Mouse (Mus musculus): Measurements from ENCODE around the gene Fam131b.
A peak's percentile ranks its signal among the peaks of the same experiment; 100 is the strongest.

Gene Fam131b

GRCm38 (mm10) chr6:42330946-42331345, 6.5 kb upstream of the Fam131b start:
- DNase-seq (ENCODE audit: inconsistent age in 2 of 2, low spot score in 1 of 2) = no peak

- DNase-seq (ENCODE audit: inconsistent age in 2 of 2, low spot score in 1 of 2) = no peak
Observed at GRCm38 (mm10) chr6:42330216-42330615, 5.8 kb upstream of the Fam131b start.

DNA sequence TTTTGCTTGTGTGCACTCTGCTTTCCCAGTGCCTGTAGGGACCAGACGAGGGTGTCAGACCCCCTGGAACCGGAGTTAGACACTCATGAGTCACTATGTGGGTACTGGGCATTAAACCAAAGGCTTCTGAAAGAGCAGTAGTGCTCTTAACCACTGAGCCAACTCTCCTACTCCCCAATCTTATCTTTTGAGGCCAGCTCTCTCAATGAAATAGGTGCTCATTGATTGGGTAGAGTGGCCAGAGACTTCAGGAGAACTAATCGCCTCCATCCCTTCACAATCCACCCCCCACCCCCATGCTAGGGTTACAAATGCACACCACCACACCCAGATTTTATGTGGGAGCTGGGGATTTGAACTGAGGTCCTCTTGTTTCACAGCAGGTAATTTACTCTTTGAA, 4.3 kb upstream of the Fam131b start:
- DNase-seq (ENCODE audit: inconsistent age in 2 of 2, low spot score in 1 of 2) = no peak

DNA sequence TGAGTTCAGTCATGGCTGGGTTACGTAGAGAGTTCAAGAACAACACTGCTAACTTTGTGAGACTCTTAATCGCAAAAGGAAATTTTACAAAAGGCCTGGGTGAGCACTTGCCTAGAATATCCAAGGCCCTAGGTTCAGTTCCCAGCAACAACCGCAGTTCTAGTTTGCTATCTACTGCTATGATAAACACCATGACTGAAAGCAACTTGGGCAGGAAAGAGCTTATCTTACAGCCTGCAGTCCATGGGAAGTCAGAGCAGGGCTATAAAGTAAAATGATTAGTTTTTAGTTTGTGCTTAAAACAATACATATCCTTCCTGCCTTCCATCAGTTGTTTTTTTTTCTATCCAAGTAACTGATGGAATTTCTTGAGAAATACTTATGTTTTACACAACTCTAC, 2.1 kb upstream of the Fam131b start:
- DNase-seq (ENCODE audit: inconsistent age in 2 of 2, low spot score in 1 of 2) = no peak

DNA sequence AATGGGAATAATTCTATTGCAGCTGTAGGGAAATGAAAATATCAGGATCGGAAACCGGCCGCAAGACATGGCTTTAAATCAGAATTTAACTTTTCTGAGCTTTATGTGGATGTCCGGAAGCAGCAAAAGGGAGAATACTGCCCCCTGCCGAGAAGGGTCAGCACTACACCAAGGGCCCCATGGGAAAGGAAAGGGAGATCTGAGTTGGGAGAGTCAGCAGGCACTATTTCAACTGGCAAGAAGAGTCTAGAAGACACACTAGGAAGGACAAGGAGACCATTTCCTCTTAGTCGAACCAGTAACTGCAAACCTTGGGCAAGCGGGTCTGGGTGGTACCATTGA, 796 bp upstream of the Fam131b start:
- DNase-seq (ENCODE audit: inconsistent age in 2 of 2, low spot score in 1 of 2) = peak; percentile 63 to 91

DNA sequence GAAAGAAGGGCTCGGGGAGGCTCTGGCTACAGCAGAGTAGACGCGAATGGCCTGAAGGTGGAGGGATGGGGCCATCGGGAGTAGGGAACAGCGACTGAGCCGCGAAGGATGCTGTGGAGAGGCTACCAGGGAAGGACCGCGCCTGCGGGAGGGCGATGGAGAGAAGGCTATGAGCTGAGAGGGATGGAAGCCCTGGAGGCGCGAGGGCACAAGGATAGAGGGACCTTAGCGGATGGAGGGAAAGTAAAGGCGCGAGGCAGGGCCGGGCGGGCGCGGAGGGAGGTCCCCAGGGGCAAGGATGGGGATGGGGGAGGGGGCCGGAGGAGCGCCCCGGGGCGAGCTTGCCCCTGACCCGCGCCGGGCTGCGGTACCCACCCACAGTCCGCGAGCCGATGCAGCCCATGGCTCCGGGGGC, 369 bp downstream of the Fam131b start:
- DNase-seq (ENCODE audit: inconsistent age in 2 of 2, low spot score in 1 of 2) = peak in 1 of 2 experiments; percentile 38

DNA sequence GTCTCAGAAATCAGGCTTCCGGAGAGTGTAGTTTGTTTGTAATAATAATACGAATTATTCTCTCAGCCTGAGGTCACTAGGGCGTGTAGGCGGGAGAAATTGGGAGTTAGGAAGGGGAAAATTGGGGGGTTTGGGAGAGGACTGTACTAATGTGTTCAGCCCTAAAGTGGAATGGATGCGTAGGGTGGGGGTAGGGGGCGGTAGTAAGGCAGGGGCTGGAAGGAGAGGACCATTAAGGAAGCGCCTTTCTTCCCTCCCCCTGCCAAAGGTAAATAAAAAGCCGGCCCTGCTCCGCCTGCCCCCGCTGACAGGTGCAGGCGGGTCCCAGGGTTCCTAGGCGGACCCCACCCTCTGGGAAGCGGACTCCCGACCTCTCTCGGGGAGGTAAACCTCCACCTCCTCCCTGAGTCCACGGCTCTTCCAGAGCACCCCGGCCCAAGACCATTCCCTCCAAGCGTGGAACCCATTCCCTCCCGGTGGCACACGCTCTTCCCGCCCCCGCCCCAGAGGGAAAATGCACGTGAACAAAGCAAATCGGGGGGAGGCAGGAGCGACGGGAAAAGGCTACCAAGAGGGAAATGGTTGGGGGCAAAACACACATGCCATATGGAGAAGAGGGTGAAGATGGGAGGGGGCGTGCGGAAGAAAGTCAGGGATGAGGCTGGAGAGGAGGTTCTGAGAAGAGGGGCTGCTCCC, 924 bp downstream of the Fam131b start:
- no peak for DNase-seq (ENCODE audit: inconsistent age in 2 of 2, low spot score in 1 of 2)

DNA sequence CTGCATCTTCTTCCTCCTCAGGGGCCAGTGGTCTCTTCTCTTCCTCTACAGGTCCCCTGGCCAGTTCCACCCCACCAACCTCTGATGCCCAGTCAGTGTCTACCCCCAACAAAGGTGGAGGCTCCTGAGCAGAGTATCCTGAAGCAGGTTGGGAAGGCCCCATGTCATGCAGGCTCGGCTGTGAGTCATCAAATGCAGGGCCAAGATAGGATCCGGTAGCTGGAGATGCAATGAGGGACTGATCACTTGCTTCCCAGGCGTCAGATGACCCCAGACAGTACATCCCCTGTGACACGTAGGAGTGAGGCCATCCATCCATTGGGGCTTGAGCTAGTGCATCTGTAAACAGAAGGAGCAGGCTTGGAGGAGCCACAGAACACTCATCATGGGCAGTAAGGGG, 6.2 kb downstream of the Fam131b start:
- DNase-seq (ENCODE audit: inconsistent age in 2 of 2, low spot score in 1 of 2) = no peak

- DNase-seq (ENCODE audit: inconsistent age in 2 of 2, low spot score in 1 of 2) = no peak
Observed at GRCm38 (mm10) chr6:42310427-42311053, 13.9 kb downstream of the Fam131b start.

- DNase-seq (ENCODE audit: inconsistent age in 2 of 2, low spot score in 1 of 2) = peak in 1 of 2 experiments; percentile 27
Observed at GRCm38 (mm10) chr6:42309816-42310378, 14.5 kb downstream of the Fam131b start.

GRCm38 (mm10) chr6:42299362-42299761, 25.1 kb downstream of the Fam131b start:
- DNase-seq (ENCODE audit: inconsistent age in 2 of 2, low spot score in 1 of 2) = no peak

GRCm38 (mm10) chr6:42295549-42296094, 28.8 kb downstream of the Fam131b start:
- peak in 1 of 2 experiments; percentile 25 for DNase-seq (ENCODE audit: inconsistent age in 2 of 2, low spot score in 1 of 2)

DNA sequence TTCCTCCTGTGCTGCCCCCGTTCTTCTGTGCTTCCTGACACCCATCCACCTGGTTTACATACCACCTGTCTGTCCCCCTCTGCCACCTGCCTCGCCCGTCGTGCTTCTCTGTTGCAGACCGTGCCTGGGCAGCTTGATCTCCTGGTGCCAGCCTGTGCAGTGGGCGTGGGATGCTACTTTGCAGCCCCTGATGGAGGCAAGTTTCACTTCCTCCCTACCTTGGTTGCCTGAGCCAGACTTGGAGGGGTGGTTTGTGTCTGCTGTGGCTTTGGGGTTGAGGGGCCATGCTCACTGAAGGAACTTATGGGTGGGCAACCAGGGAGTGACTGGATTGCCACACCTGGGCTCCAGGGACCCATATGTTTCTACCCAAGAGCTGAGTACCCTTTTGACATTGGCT, 31.1 kb downstream of the Fam131b start:
- no peak for DNase-seq (ENCODE audit: inconsistent age in 2 of 2, low spot score in 1 of 2)

DNA sequence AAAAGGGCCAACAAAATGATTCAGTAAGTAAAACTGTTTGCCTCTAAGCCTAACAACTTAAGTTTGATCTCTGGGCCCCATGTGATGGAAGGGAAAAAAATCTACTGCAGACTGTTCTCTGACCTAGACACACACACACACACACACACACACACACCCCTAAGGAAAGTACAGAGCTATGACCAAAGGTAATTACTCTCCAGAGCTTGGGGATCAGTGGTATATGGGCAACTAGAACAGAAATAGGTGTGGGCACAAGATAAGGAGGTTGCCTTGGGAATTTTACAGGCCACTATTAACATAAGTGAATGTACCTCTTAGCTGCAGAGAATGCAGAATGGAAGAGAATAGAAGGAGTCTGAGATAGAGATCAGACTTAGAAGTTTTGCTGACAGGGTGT, 36.9 kb downstream of the Fam131b start:
- no peak for DNase-seq (ENCODE audit: inconsistent age in 2 of 2, low spot score in 1 of 2)

- DNase-seq (ENCODE audit: inconsistent age in 2 of 2, low spot score in 1 of 2) = no peak
Observed at GRCm38 (mm10) chr6:42286448-42286847, 38.0 kb downstream of the Fam131b start, which contains the start of gene Clcn1. Gene Clcn1 (plus strand): TSS chr6:42286685.

DNA sequence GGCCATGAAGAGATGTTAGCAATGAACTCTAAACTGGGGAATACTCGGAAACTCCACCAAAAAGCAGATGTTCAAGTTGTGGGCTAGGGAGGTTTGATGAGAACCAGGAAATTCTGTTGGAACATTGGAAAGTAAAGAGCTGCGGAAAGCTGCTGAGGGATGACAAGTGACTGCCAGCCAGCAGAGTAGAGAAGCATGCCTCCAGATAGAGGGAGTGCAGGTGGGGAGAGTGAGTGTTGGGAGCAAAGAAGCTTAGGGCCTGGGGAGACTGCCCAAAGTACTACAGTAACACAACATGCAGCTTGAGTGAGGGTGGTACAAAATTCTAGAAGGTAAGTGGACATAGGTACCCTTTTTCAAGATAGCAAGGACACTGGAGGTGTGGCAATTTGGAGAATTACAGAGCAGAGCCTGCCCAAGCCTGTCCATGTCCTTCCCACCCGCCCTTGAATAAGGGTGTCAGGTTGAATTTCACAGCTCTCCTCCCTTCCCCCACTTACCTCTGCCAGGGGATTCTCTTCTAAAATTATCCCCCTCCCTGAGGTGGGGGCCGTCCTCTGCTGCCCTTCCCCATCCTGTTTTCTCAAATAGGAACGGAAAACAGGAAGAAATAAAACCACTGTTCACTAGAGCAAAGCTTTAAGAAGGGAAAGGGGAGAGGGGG, 41.4 kb downstream of the Fam131b start:
- DNase-seq (ENCODE audit: inconsistent age in 2 of 2, low spot score in 1 of 2) = no peak

DNA sequence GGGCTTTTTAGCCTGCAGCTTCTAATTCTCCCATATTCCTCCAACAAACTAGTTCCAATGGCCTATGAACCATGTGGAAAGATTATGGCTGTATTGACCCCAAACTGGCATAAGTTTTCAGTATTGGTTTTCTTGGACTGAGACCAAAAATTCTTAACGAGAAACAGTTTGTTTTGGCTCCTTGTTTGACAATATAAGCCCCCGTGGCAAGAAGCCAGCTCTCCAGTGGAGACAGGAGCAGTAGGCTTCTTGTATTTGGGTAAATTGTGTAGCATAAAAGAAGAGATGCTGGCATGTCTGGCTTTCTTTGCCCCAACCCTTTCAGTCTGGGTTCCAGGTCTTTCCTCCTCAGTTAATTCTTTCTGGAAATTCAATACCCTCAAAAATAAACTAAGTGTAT, 48.3 kb downstream of the Fam131b start:
- DNase-seq (ENCODE audit: inconsistent age in 2 of 2, low spot score in 1 of 2) = no peak

DNA sequence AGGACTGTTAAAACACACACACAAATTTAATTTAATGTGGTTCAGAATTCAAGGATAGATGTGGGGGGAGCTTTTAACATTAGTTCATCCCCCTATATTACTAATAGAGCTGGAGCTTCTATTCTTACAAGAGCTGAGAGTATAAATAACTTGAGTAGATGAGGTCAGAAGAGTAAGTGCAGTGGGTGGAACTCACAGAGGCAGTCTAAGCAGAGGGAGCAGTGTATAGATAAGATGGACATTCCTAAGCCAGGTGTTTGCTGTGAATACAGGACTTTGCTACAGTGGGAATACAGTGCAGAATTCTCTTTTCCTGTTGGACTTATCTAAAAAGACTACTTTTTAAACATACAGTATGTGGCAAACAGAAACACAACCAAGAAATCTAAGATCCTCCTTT, 53.6 kb downstream of the Fam131b start:
- no peak for DNase-seq (ENCODE audit: inconsistent age in 2 of 2, low spot score in 1 of 2)

DNA sequence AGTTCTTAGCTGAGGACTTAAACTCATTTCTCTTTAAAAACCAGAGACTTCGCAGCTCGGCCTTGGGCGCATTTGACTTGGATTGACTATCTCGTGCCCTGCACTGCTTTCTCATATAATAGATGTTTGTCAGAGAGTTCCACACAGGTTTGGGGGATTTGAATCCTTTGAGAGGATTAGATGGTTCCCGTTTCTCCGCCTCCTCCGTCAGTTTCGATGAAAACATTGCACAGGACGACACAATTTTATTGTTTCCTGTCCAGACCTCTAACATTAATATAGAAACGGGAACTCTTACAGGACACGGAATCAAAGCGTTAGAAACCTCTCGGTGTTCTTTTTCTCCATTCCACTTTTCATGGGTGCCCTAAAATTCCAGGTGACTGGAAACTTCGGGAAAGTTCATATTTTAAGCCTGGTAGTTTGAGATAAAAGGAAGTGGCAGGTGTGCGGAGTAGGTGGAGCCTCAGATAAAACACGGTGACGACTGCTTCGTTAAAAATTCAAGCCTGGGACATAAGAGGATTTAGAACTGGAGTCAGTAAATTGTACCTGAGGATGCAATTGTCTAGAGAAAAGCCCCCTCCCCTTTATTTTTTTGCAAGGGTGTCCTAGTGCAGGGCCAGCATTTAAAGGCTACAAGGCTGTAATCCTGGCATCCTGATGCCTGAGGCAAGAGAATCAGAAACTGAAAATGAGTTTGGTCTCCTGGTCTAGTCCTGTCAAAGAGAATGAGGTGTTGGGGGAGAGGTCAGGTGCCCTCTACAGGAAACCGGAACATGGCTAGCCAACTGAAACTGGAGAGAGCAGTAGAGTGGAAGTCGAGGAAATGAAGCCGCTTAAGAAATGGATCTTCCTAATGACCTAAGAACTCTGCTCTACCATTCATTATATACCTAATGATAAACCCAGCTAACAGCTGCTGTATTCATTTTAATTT, 58.8 kb downstream of the Fam131b start:
- no peak for DNase-seq (ENCODE audit: inconsistent age in 2 of 2, low spot score in 1 of 2)

Data from adrenal gland, adult (tissue).